Mouse (Mus musculus) skeletal muscle tissue, adult 2 months (tissue): Measurements from ENCODE around the gene Slc12a5.

Experiments used
- DNase-seq: peaks from one replicate; pipeline ENCODE4 v3.0.0-alpha.2; 2012; ENCODE audit warnings: low read depth, low spot score

The Slc12a5 gene

GRCm38 (mm10) chr2:165032533-165032932 is 71.9 kb downstream of the Slc12a5 start:
- no peak for DNase-seq

DNA sequence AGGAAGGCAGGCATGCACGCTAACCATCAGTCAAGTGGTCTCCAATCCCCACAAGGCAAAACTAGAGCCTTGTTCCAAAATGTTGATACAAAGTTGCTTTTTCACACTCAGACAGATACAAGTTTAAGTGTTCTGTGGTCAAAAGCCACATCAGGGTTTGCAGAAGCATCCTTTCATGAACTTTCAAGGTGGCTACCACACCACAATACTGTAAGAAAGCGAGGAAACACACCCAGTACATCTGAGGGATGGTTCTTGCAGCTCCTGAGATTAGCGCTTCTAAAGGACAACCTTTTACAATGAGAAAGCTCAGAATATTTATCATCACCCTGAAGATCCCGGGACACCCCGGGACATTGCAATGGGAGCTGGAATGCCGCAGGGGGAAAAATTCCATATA is 72.7 kb downstream of the Slc12a5 start:
- no peak for DNase-seq

DNA sequence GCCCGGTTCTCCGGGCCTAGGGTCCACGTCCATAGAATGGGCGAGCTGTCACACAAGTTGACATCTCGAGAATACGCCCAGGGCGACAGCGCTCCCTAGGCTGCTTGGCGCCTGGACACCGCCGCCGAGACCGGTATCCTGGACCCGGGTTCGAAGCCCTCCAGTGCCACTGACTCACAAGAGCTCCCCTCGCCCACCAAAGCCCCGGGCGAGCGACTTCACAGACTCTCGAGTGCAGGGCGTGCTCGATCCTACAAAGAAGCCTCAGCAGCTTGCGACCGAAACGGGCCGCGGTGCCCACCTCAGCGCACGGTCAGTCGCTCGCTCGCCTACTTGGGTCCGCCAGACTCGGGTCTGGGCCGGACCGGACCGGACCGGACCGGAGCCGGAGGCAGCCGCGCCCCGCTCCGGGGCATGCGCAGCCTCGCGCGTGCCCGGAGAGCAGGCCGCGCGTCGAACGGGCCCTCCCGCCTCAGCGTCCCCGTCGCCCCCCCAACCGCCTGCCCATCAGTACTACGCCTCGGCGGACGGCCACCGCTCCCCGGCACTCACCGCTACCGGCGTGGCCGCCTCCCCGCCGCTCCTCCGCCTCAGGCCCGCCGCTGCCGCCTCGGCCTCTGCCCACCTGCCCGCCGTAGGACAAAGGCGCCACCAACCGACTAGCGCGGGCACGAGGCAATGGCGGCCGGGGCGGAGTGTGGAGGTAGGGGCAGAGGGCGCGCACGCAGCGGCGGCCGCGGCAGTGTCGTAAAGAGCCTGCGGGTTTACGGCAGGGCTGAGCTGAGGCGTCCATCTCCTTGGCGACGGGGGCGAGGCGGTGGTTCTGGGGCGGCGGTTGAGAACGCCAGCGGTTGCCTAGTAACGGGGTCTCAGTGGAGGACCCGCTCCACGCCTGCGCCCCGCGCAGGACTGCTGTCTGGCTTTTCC is 73.8 kb downstream of the Slc12a5 start, which contains the start of gene Ncoa5:
TSS of gene Ncoa5 (minus strand) at position 737 of the 927 bp plus-strand sequence.
- DNase-seq = peak; percentile 92

DNA sequence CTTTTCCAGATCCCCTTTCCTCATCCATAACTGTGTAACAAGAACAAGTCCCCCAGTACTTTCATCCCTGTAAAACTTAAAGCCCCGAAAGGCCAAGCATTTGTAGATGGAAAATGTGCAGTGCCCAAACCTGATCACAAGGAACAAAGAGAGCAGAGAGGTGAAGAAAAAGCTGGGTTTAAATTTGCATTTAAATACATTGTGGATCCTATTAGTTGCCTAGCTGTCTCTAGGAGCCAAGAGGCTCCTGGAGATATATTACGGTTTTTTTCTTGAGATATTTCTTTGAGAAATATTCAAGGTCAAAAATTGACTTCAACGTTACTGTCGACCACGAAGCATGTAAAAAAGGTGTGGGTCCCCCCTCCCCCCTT is 74.4 kb downstream of the Slc12a5 start:
- DNase-seq = no peak

GRCm38 (mm10) chr2:165037415-165037814 is 76.8 kb downstream of the Slc12a5 start:
- no peak for DNase-seq

GRCm38 (mm10) chr2:165042126-165042525 is 81.5 kb downstream of the Slc12a5 start:
- no peak for DNase-seq

DNA sequence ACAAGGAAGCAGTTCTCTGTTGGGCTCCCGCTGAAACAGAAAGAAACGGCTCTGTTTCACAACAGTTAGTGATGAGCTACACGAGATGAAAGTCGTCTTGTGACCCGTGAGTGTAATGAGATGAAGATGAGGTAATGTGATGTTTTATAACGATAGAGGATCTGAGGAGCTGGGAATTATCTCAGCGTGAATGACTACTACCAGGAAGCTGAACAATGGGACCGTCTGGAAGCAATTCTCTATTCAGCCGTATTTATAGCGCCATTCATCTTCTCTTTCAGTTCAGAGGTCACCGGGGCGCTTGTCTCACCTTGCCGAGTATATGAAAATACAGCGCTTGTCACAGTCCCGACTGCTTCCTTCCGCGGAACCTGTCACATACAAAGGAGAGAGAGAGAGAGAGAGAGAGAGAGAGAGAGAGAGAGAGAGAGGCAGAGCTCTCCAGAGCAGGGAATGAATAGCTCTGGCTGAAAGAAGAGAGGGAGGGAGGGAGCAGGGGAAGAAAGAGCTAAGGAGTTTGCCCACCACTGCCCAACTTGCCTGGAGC is 82.6 kb downstream of the Slc12a5 start:
- no peak for DNase-seq

DNA sequence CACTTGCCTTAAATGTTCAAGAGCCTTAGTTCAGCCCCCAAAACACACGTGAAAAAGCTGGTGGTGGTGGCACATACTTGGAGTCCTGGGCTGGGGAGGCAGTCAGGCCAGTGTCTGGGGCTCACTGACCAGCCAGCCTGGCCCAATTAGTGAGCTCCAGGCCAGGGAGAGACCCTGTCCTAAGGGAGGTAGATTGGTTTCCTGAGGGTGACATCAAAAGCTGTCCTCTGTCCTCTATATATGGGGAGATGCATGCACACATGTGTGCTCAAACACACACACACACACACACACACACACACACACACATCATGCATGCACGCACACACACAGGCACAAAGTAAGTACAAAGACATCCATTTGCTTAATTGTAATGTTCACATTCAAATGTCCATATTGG is 83.1 kb downstream of the Slc12a5 start:
- no peak for DNase-seq

GRCm38 (mm10) chr2:165049044-165049443 is 88.4 kb downstream of the Slc12a5 start:
- DNase-seq = no peak
